Mouse (Mus musculus) Muller cell, postnatal 12 days (primary cell): ENCODE measurements around the gene Slc22a15.
"Not testable (repeated sequence)": the region's sequence is repeated elsewhere in the genome, so short reads cannot be mapped to it uniquely, and the experiment has no call there.

Source experiments
- DNase-seq: peaks from one replicate; pipeline ENCODE4 v3.0.0-alpha.2; 2015; ENCODE audit errors: inconsistent ontology term

Slc22a15 gene

GRCm38 (mm10) chr3:101867001-101867421 is 57.2 kb downstream of the Slc22a15 start:
- peak; percentile 66 for DNase-seq

GRCm38 (mm10) chr3:101861856-101862255 is 62.4 kb downstream of the Slc22a15 start:
- no peak for DNase-seq

GRCm38 (mm10) chr3:101860151-101860550 is 64.1 kb downstream of the Slc22a15 start:
- DNase-seq = no peak

GRCm38 (mm10) chr3:101859740-101860139 is 64.5 kb downstream of the Slc22a15 start:
- DNase-seq = peak; percentile 63

- no peak for DNase-seq
Measured at GRCm38 (mm10) chr3:101854075-101854474, 70.2 kb downstream of the Slc22a15 start.

GRCm38 (mm10) chr3:101851363-101851762 is 72.9 kb downstream of the Slc22a15 start:
- no peak for DNase-seq

- no peak for DNase-seq
Measured at GRCm38 (mm10) chr3:101848816-101849215, 75.4 kb downstream of the Slc22a15 start, which contains the start of gene Mab21l3. Gene Mab21l3 (minus strand): TSS chr3:101848959.

- DNase-seq = no peak
Measured at GRCm38 (mm10) chr3:101846096-101846495, 78.2 kb downstream of the Slc22a15 start.

- DNase-seq = no peak
Measured at GRCm38 (mm10) chr3:101842372-101843094, 81.7 kb downstream of the Slc22a15 start.

GRCm38 (mm10) chr3:101839327-101839726 is 84.9 kb downstream of the Slc22a15 start:
- DNase-seq = no peak

- no peak for DNase-seq
Measured at GRCm38 (mm10) chr3:101836971-101837370, 87.3 kb downstream of the Slc22a15 start.

- DNase-seq = no peak
Measured at GRCm38 (mm10) chr3:101836532-101836931, 87.7 kb downstream of the Slc22a15 start.

GRCm38 (mm10) chr3:101836045-101836444 is 88.2 kb downstream of the Slc22a15 start:
- DNase-seq = peak; percentile 72

- DNase-seq = no peak
Measured at GRCm38 (mm10) chr3:101831189-101831858, 92.9 kb downstream of the Slc22a15 start.

GRCm38 (mm10) chr3:101829881-101830616 is 94.2 kb downstream of the Slc22a15 start:
- no peak for DNase-seq

GRCm38 (mm10) chr3:101828595-101828994 is 95.7 kb downstream of the Slc22a15 start:
- no peak for DNase-seq

GRCm38 (mm10) chr3:101827220-101827715 is 97.0 kb downstream of the Slc22a15 start:
- no peak for DNase-seq

- no peak for DNase-seq
Measured at GRCm38 (mm10) chr3:101824338-101824737, 99.9 kb downstream of the Slc22a15 start.

- no peak for DNase-seq
Measured at GRCm38 (mm10) chr3:101822052-101822451, 102.2 kb downstream of the Slc22a15 start.

GRCm38 (mm10) chr3:101820708-101821107 is 103.5 kb downstream of the Slc22a15 start:
- DNase-seq = not testable (repeated sequence)

GRCm38 (mm10) chr3:101816006-101816405 is 108.2 kb downstream of the Slc22a15 start:
- no peak for DNase-seq

GRCm38 (mm10) chr3:101814790-101815189 is 109.5 kb downstream of the Slc22a15 start:
- DNase-seq = no peak
